Mouse (Mus musculus): ENCODE results near the gene Cgrrf1.

Cgrrf1 gene

DNA sequence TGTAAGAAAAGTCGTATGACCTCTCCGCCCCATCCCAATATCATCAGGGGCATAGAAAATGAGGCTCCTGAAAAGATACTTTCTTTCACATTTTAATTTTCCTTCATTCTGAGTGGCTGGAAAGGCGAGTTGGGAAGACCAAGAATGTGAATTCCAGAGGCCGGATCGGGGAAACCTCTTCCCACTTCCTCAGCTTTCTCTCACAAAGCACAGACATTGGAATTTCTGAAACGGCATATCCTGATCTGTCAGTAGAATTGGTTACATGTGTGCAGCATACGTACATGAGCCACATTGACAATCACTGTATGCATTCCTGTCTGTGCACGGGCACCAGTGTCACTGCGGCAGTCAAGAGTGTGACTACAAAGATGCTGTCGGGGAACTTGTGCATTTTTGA lies 62.0 kb downstream of the Cgrrf1 start:
- DNase-seq (ENCODE audit: low spot score in 2 of 2): no peak

DNA sequence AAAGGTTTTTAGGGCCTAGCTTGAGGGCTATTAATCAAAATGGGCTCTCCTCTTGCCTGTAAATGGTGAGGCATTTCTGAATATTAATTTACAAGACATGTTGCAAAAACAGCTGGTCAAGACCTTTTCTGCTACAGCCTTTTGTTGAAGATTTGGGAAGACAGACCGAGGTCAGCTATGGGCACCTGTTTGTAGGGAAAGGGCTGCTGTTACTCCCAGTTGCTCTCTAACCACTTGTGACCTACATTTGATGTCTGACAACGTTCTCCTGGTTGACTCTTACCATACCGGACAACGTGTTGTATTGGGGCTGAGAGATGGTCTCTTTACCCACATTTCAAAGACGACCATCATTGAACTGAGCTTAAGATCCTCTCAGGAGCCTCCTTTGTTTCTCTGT lies 66.0 kb downstream of the Cgrrf1 start:
- no peak for DNase-seq (ENCODE audit: low spot score in 2 of 2)

DNA sequence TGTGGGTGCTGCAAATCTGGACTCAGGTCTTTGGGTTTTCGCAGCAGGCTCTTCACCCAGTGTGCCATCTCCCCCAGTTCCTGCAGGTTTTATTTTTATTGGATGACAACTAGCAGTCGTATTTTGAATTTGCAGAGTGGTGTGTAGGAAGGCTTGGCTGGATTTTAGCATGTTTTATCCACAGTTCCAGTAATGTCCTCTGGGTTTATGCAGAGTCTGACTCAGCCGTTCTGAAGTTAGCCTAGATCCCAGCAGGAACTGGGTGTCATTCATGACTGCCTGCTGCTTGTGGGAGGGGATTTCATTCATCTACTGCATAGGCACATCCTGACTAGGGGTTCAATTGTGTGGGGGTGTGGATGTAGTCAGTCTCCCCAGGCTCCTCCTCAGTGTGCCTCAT lies 66.7 kb downstream of the Cgrrf1 start:
- DNase-seq (ENCODE audit: low spot score in 2 of 2): no peak

DNA sequence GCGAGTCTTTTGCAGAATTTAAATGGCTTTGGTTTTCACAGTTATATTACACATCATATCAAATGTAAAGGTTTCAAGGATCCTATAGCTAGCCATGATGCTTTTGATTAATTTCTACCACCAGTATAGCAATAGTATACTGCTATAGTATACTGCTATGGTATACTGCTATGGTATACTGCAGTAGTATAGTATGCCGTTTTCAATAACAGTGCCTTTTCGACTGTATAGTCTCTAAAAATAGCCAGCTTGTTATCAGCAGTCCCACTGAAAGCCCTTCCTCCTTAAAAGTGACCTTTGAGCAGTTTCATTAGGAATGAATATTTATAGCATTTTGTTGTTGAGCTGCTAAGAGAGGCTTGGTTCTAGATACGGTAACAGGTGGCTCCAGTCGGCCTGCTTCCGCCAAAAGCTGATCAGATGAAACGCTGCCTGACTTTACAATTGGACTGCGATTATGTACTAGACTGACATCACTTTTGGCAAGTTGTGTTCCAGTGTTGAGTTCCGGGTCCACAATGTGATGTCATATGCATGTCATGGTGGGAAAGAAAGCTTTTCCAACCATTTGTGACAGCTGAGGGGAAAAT lies 70.7 kb downstream of the Cgrrf1 start:
- DNase-seq (ENCODE audit: low spot score in 2 of 2): no peak
